ENCODE assay signal across 20 mouse cellular contexts in genomic region chr9:59065616-59066301, GRCm38 (mm10). TPM values are rescaled to one million over a fixed set of nuclear protein-coding genes. Genes with fewer than 3 reads are reported as not detected.
DNase-seq lines count a peak whose midpoint lies in the region; ATAC-seq lines count a peak whose summit lies in the region.
"Had no signal": no experiment of that assay in that cellular context is flagged by ENCODE, and none has a peak within 500 bp of the region (broad histone marks: within the 10 kb centered on the region; RNA-seq: fewer than 3 reads in every experiment).

No protein-coding gene starts in this region.

- peak overlapping the region; percentile 64 for H3K27ac ChIP-seq in heart, embryonic 16.5 days (ENCODE audit: low read length)
- H3K27ac ChIP-seq in limb, embryonic 13.5 days = peak overlapping the region; percentile 44; the same call in 1 of the 2 replicates
- H3K27ac ChIP-seq: left cerebral cortex, adult 2 months; macrophage had no signal

- ATAC-seq in heart, embryonic 16.5 days (replicated peaks; ENCODE audit: extremely low read depth, insufficient read depth, low FRiP score) = no peak
- no peak for ATAC-seq in limb, embryonic 13.5 days (ENCODE audit: low FRiP score, low read depth)
- ATAC-seq: activated CD4-positive, CD25-positive, alpha-beta regulatory T cell, adult 4 months; forebrain, embryonic 15.5 days had no signal

- DNase-seq in adrenal gland, adult (ENCODE audit: inconsistent age in 2 of 2, low spot score in 1 of 2) = peak; percentile 77 to 81
- DNase-seq in adrenal gland, adult 18-20 months (ENCODE audit: low spot score in 2 of 2) = no peak
- no peak for DNase-seq in heart, adult 9 months (ENCODE audit: low spot score in 2 of 2)
- DNase-seq in adrenal gland, adult 8-10 months = peak; percentile 50
- DNase-seq in T-cell, adult 2 months (ENCODE audit: low spot score) = no peak
- no peak for DNase-seq in left cerebral cortex, adult 18-20 months (ENCODE audit: low spot score in 2 of 2)
- DNase-seq: cerebellum, adult 9-11 months; gastrocnemius, postnatal 10 days; liver; lung, adult 18-20 months; thymus, adult 2 months had no signal

- no peaks in the 10 kb centered on the region for H3K9me3 ChIP-seq in heart, embryonic 16.5 days (replicated peaks; ENCODE audit: control insufficient read depth, low read length)
- no peaks in the 10 kb centered on the region for H3K9me3 ChIP-seq in limb, embryonic 13.5 days
- H3K9me3 ChIP-seq: forebrain, embryonic 15.5 days; hindbrain, embryonic 10.5 days; neural tube, embryonic 13.5 days had no signal

- peak overlapping the region; percentile 20; the same call in 1 of the 2 replicates for H3K4me2 ChIP-seq in heart, embryonic 16.5 days (ENCODE audit: low read depth, low read length)
- no peak overlapping the region for H3K4me2 ChIP-seq in limb, embryonic 13.5 days (replicated peaks)
- H3K4me2 ChIP-seq: forebrain, embryonic 15.5 days; neural tube, embryonic 13.5 days had no signal

- WGBS in heart, embryonic 16.5 days = 19% methylated on average over 6 of the region's 6 CpGs
- 28% methylated on average over 6 of the region's 6 CpGs for WGBS in limb, embryonic 13.5 days

- H3K4me1 ChIP-seq in heart, embryonic 16.5 days (ENCODE audit: control insufficient read depth, insufficient read depth, low read length) = peaks cover 36% of the 10 kb centered on the region
- peaks cover 24% of the 10 kb centered on the region for H3K4me1 ChIP-seq in limb, embryonic 13.5 days
- H3K4me1 ChIP-seq: forebrain, embryonic 15.5 days had no signal

- no peaks in the 10 kb centered on the region for H3K27me3 ChIP-seq in heart, embryonic 16.5 days (ENCODE audit: control insufficient read depth, insufficient read depth, low read length)
- H3K27me3 ChIP-seq in limb, embryonic 13.5 days = no peaks in the 10 kb centered on the region
- H3K27me3 ChIP-seq: forebrain, embryonic 15.5 days had no signal

- H3K9ac ChIP-seq in heart, embryonic 16.5 days (ENCODE audit: low read length) = no peak overlapping the region
- no peak overlapping the region for H3K9ac ChIP-seq in limb, embryonic 13.5 days
- H3K9ac ChIP-seq: forebrain, embryonic 15.5 days; neural tube, embryonic 13.5 days had no signal

- H3K4me3 ChIP-seq in heart, embryonic 16.5 days (ENCODE audit: low read length) = no peak overlapping the region
- no peak overlapping the region for H3K4me3 ChIP-seq in limb, embryonic 13.5 days
- H3K4me3 ChIP-seq: erythroblast, embryonic 14.5 days; forebrain, embryonic 15.5 days; hindbrain, embryonic 10.5 days; left cerebral cortex, adult 2 months; neural tube, embryonic 13.5 days had no signal

- no peaks in the 10 kb centered on the region for H3K36me3 ChIP-seq in heart, embryonic 16.5 days (ENCODE audit: control insufficient read depth, insufficient read depth)
- no peaks in the 10 kb centered on the region for H3K36me3 ChIP-seq in limb, embryonic 13.5 days
- H3K36me3 ChIP-seq: forebrain, embryonic 15.5 days; hindbrain, embryonic 10.5 days; neural tube, embryonic 13.5 days had no signal

RNA-seq across cellular contexts. Expression of gene Neo1, which starts 29.5 kb away (rescaled TPM):
- total RNA-seq in adrenal gland, adult 18-20 months (2021) = 10 to 100 TPM; 44.5 to 52.7 TPM
- polyA plus RNA-seq in heart, embryonic 16.5 days (2015; fragmentation: Nextera tagmentation; extraction: Ambion mirVana) = 21.8 and 24.5 TPM in 2 replicates
- total RNA-seq in adrenal gland, adult 8-10 months (2022) = 100 to 1,000 TPM in 2 of 4 experiments, 10 to 100 TPM in 2; 50.5 to 118 (median 83.2) TPM
- 47.7 and 51.2 TPM in 2 replicates for polyA plus RNA-seq in limb, embryonic 13.5 days (2015; fragmentation: Nextera tagmentation; extraction: Ambion mirVana)
- 10 to 100 TPM; 70.1 to 72.7 TPM for total RNA-seq in left cerebral cortex, adult 18-20 months (2021)
- polyA plus RNA-seq: activated CD4-positive, CD25-positive, alpha-beta regulatory T cell, adult 4 months; erythroblast, embryonic 14.5 days had no signal

Comparison
In these comparisons a context has a peak if more than half of its experiments do, and no peak if none do; other contexts are left out.
1. DNase-seq: peak in adrenal gland, adult (2 of 2) and adrenal gland, adult 8-10 months (single experiment); none in adrenal gland, adult 18-20 months (0 of 2), heart, adult 9 months (0 of 2), T-cell, adult 2 months (single experiment) and left cerebral cortex, adult 18-20 months (0 of 2).